ENCODE assay signal across 17 mouse cellular contexts in the genomic region with DNA sequence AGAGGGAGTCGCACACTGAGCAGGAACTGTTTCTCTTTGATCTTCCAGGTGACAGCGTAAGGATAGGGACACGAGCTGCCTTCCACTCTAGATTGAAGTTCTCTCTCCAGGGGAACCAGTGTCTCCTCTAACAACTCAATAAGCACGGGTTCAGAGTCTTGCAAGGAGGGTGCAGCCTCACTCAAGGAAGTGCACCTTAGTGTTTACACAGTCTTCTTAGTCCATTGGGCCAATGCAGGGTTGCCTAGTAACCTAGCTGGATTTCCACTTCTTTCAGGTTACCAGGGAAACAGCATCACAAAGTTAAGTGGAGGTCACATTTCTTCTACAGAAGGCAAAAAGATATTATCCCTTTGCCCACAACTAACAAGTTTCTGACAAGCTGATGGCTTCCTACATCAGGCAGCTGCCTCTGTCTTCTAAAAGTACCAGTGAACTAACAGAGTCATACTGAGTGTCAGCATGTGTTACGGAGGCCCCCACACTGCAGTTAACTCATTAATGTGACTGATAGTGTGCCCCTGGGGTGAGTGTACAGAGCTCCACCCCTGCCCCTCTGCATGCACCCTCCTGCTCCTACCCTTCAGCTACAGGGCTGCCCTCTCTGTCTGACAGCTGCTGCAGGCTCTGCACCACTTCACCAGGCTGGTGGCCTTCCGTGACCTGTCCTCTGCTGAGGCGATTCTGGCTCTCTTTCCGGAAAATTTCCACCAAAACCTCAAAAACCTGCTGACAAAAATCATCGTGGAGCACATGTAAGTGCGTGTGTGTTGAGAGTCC. TPM values are rescaled to one million over a fixed set of nuclear protein-coding genes. Genes with fewer than 3 reads are reported as not detected.
DNase-seq lines count a peak whose midpoint lies in the region; ATAC-seq and TF ChIP-seq lines count a peak whose summit lies in the region.
"Had no signal": no experiment of that assay in that cellular context is flagged by ENCODE, and none has a peak within 500 bp of the region (broad histone marks: within the 10 kb centered on the region; RNA-seq: fewer than 3 reads in every experiment).

No protein-coding gene starts in this region.

- TF ChIP-seq CTCF in forebrain, postnatal 0 days (IDR thresholded peaks at IDR 0.05; ENCODE audit: low read depth) = no peak

- no peak overlapping the region for H3K4me2 ChIP-seq in forebrain, postnatal 0 days (ENCODE audit: low read depth)
- no peak overlapping the region for H3K4me2 ChIP-seq in forebrain, embryonic 12.5 days
- H3K4me2 ChIP-seq in lung, embryonic 16.5 days (ENCODE audit: low read depth, low read length) = no peak overlapping the region
- no peak overlapping the region for H3K4me2 ChIP-seq in hindbrain, embryonic 15.5 days
- H3K4me2 ChIP-seq: heart, embryonic 12.5 days; liver, embryonic 11.5 days; lung, embryonic 15.5 days had no signal

- peaks cover 26% of the 10 kb centered on the region for H3K36me3 ChIP-seq in forebrain, postnatal 0 days (ENCODE audit: insufficient read depth)
- peaks cover 26% of the 10 kb centered on the region for H3K36me3 ChIP-seq in forebrain, embryonic 12.5 days (replicated peaks)
- H3K36me3 ChIP-seq in lung, embryonic 16.5 days (ENCODE audit: control insufficient read depth, insufficient read depth, low read length) = no peaks in the 10 kb centered on the region; the same call in 1 of the 2 replicates
- H3K36me3 ChIP-seq in hindbrain, embryonic 15.5 days = peaks cover 4% of the 10 kb centered on the region; the same call in 1 of the 2 replicates

- no peak overlapping the region for H3K4me3 ChIP-seq in forebrain, postnatal 0 days (ENCODE audit: low read depth, low read length)
- H3K4me3 ChIP-seq in forebrain, embryonic 12.5 days (replicated peaks) = no peak overlapping the region
- H3K4me3 ChIP-seq in lung, embryonic 16.5 days (ENCODE audit: low read length) = no peak overlapping the region
- no peak overlapping the region for H3K4me3 ChIP-seq in hindbrain, embryonic 15.5 days
- H3K4me3 ChIP-seq: heart, embryonic 12.5 days; limb, embryonic 10.5 days; lung, embryonic 15.5 days had no signal

- no peak overlapping the region for H3K27ac ChIP-seq in forebrain, postnatal 0 days (ENCODE audit: low read depth, low read length)
- H3K27ac ChIP-seq in forebrain, embryonic 12.5 days = no peak overlapping the region
- no peak overlapping the region for H3K27ac ChIP-seq in lung, embryonic 16.5 days (ENCODE audit: low read length)
- no peak overlapping the region for H3K27ac ChIP-seq in hindbrain, embryonic 15.5 days (replicated peaks)
- H3K27ac ChIP-seq: limb, embryonic 10.5 days; lung, embryonic 15.5 days had no signal

- intact Hi-C loops in gastrocnemius, postnatal 14 days (cut with DNase I; ENCODE audit: low total_unique reads) = no loop called here

- ATAC-seq in forebrain, postnatal 0 days = peak; percentile 23; the same call in 1 of the 2 replicates
- no peak for ATAC-seq in forebrain, embryonic 12.5 days (ENCODE audit: low FRiP score)
- ATAC-seq in lung, embryonic 16.5 days (ENCODE audit: low read depth) = 0 out of 2 replicates have a peak, but pooled peaks have one; percentile 23
- ATAC-seq in hindbrain, embryonic 15.5 days (ENCODE audit: low FRiP score, low read depth) = 0 out of 2 replicates have a peak, but pooled peaks have one; percentile 23

- H3K27me3 ChIP-seq in forebrain, postnatal 0 days (ENCODE audit: insufficient read depth, low read length) = no peaks in the 10 kb centered on the region
- H3K27me3 ChIP-seq in forebrain, embryonic 12.5 days = no peaks in the 10 kb centered on the region
- H3K27me3 ChIP-seq in lung, embryonic 16.5 days (ENCODE audit: control insufficient read depth, insufficient read depth, low read depth, low read length) = no peaks in the 10 kb centered on the region
- no peaks in the 10 kb centered on the region for H3K27me3 ChIP-seq in hindbrain, embryonic 15.5 days
- H3K27me3 ChIP-seq: CH12.LX; heart, embryonic 12.5 days; lung, embryonic 15.5 days had no signal

- no peak for DNase-seq in forebrain, postnatal 0 days
- DNase-seq in lung, postnatal 14 days = no peak
- DNase-seq in lung, postnatal 25 days (ENCODE audit: low spot score) = peak; percentile 34
- DNase-seq in gastrocnemius, postnatal 14 days = no peak
- no peak for DNase-seq in layer of hippocampus, postnatal 25 days (ENCODE audit: extremely low spot score in 1 of 2, low spot score in 1 of 2)
- DNase-seq: adrenal gland, adult 2 months; cerebellum, adult 11 months; kidney, adult 11 months; right cerebral cortex, postnatal 14 days had no signal

- no peaks in the 10 kb centered on the region for H3K4me1 ChIP-seq in forebrain, postnatal 0 days (ENCODE audit: insufficient read depth)
- peaks cover 11% of the 10 kb centered on the region; the same call in 1 of the 2 replicates for H3K4me1 ChIP-seq in forebrain, embryonic 12.5 days
- H3K4me1 ChIP-seq in lung, embryonic 16.5 days (replicated peaks; ENCODE audit: control insufficient read depth, insufficient read depth, low read length) = no peaks in the 10 kb centered on the region; the same call in 1 of the 2 replicates
- H3K4me1 ChIP-seq in hindbrain, embryonic 15.5 days (replicated peaks) = peaks cover 14% of the 10 kb centered on the region

- WGBS in forebrain, postnatal 0 days = 82% methylated on average over 10 of the region's 10 CpGs
- 82% methylated on average over 10 of the region's 10 CpGs for WGBS in forebrain, embryonic 12.5 days
- 49% methylated on average over 10 of the region's 10 CpGs for WGBS in lung, embryonic 16.5 days
- WGBS in hindbrain, embryonic 15.5 days = 62% methylated on average over 10 of the region's 10 CpGs

- H3K9me3 ChIP-seq in forebrain, postnatal 0 days (ENCODE audit: low read length) = no peaks in the 10 kb centered on the region
- H3K9me3 ChIP-seq in forebrain, embryonic 12.5 days = no peaks in the 10 kb centered on the region
- no peaks in the 10 kb centered on the region for H3K9me3 ChIP-seq in lung, embryonic 16.5 days (ENCODE audit: control insufficient read depth, low read length)
- no peaks in the 10 kb centered on the region for H3K9me3 ChIP-seq in hindbrain, embryonic 15.5 days
- H3K9me3 ChIP-seq: heart, embryonic 12.5 days; limb, embryonic 10.5 days; lung, embryonic 15.5 days had no signal

- no peak overlapping the region for H3K9ac ChIP-seq in forebrain, postnatal 0 days
- H3K9ac ChIP-seq in forebrain, embryonic 12.5 days = no peak overlapping the region
- H3K9ac ChIP-seq in lung, embryonic 16.5 days (ENCODE audit: low read length) = no peak overlapping the region
- H3K9ac ChIP-seq in hindbrain, embryonic 15.5 days = no peak overlapping the region
- H3K9ac ChIP-seq: heart, embryonic 12.5 days; lung, embryonic 15.5 days had no signal

RNA-seq across cellular contexts. Expression of a gene that starts 10.6 kb away (rescaled TPM):
- total RNA-seq in forebrain, postnatal 0 days (2014; rRNA removed) = 144 and 195 TPM in 2 replicates
- polyA plus RNA-seq in forebrain, postnatal 0 days (2015; fragmentation: Nextera tagmentation; extraction: Ambion mirVana) = 97.7 and 107 TPM in 2 replicates
- 78.1 and 78.2 TPM in 2 replicates for polyA plus RNA-seq in forebrain, embryonic 12.5 days (2016; fragmentation: Nextera tagmentation; extraction: Ambion mirVana)
- polyA plus RNA-seq in lung, embryonic 16.5 days (2015; fragmentation: Nextera tagmentation; extraction: Ambion mirVana) = 60.4 and 62.0 TPM in 2 replicates
- polyA plus RNA-seq in hindbrain, embryonic 15.5 days (2015; fragmentation: Nextera tagmentation; extraction: Ambion mirVana) = 97.3 and 100 TPM in 2 replicates
- total RNA-seq in gastrocnemius, postnatal 14 days (2021) = 10 to 100 TPM; 28.6 to 29.4 TPM
- 10 to 100 TPM; 30.2 to 44.4 TPM for total RNA-seq in layer of hippocampus, postnatal 25 days (2021)

RNA-seq across cellular contexts. Expression of a gene that starts 13.8 kb away (rescaled TPM):
- total RNA-seq in forebrain, postnatal 0 days (2014; rRNA removed) = 3.2 and 4.2 TPM in 2 replicates
- polyA plus RNA-seq in forebrain, postnatal 0 days (2015; fragmentation: Nextera tagmentation; extraction: Ambion mirVana) = 3.6 and 5.6 TPM in 2 replicates
- polyA plus RNA-seq in forebrain, embryonic 12.5 days (2016; fragmentation: Nextera tagmentation; extraction: Ambion mirVana) = 14.1 and 15.5 TPM in 2 replicates
- 38.0 and 43.7 TPM in 2 replicates for polyA plus RNA-seq in lung, embryonic 16.5 days (2015; fragmentation: Nextera tagmentation; extraction: Ambion mirVana)
- polyA plus RNA-seq in hindbrain, embryonic 15.5 days (2015; fragmentation: Nextera tagmentation; extraction: Ambion mirVana) = 5.9 and 6.6 TPM in 2 replicates
- 1 to 10 TPM; 1.1 to 2.2 TPM for total RNA-seq in gastrocnemius, postnatal 14 days (2021)
- total RNA-seq in layer of hippocampus, postnatal 25 days (2021) = 10 to 100 TPM in 1 of 2 experiments, 1 to 10 TPM in 1; 8.8 to 12.1 TPM
